In the genomic region with DNA sequence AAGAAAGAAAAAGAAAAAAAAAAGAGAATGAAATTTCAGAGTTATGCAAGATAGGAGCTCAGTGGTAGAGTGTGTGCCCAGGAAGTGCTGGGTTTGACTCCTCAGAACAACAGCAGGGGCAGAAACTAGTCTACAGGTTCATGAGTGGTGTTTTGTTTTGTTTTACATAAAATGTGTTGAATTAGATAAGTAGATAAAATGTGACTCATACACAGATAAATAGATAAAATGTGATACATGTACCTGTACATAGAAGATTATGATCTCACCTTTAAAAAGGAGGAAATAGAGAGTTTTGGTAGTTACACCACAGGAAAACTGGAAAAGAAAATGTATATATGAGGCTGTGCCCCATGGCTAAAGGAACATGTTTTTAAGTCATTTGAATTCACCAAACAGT, we compare ENCODE assay signal across 25 mouse cellular contexts.
"Had no signal": no experiment of that assay in that cellular context is flagged by ENCODE, and none has a peak within 500 bp of the region (broad histone marks: within the 10 kb centered on the region; RNA-seq: fewer than 3 reads in every experiment).

No protein-coding gene starts in this region.

- H3K27me3 ChIP-seq: heart, embryonic 12.5 days; hindbrain, embryonic 12.5 days; hindbrain, embryonic 15.5 days; kidney, embryonic 15.5 days; limb, embryonic 13.5 days; limb, embryonic 15.5 days had no signal

- DNase-seq: gastrocnemius, adult 2 months; gastrocnemius, postnatal 10 days; gastrocnemius, postnatal 25 days; heart, adult 18-20 months; heart, postnatal 10 days; heart, postnatal 4 days; kidney, adult 11 months; kidney, adult 2 months; kidney, adult 9 months; kidney, postnatal 14 days; kidney, postnatal 36 days; layer of hippocampus, adult 9-11 months; layer of hippocampus, postnatal 36 days; left cerebral cortex, postnatal 4 days had no signal

- H3K4me3 ChIP-seq: gastrocnemius, adult 2 months; heart, embryonic 10.5 days; heart, embryonic 12.5 days; hindbrain, embryonic 10.5 days; hindbrain, embryonic 12.5 days; hindbrain, embryonic 15.5 days; kidney, embryonic 15.5 days; limb, embryonic 13.5 days; limb, embryonic 15.5 days had no signal

- H3K4me2 ChIP-seq: hindbrain, embryonic 12.5 days; hindbrain, embryonic 15.5 days; kidney, embryonic 15.5 days; limb, embryonic 13.5 days; limb, embryonic 15.5 days had no signal

- H3K27ac ChIP-seq: gastrocnemius, adult 2 months; hindbrain, embryonic 10.5 days; hindbrain, embryonic 12.5 days; hindbrain, embryonic 15.5 days; hindbrain, postnatal 0 days; kidney, embryonic 15.5 days; kidney, postnatal 0 days; limb, embryonic 13.5 days; limb, embryonic 15.5 days had no signal

- H3K4me1 ChIP-seq: hindbrain, embryonic 10.5 days; hindbrain, embryonic 12.5 days; hindbrain, embryonic 15.5 days; kidney, embryonic 15.5 days; limb, embryonic 13.5 days; limb, embryonic 15.5 days had no signal

- H3K9me3 ChIP-seq: heart, embryonic 10.5 days; heart, embryonic 12.5 days; hindbrain, embryonic 10.5 days; hindbrain, embryonic 12.5 days; hindbrain, embryonic 15.5 days; kidney, embryonic 15.5 days; limb, embryonic 13.5 days; limb, embryonic 15.5 days had no signal

- ATAC-seq: hindbrain, postnatal 0 days; intestine, embryonic 16.5 days had no signal

- H3K9ac ChIP-seq: heart, embryonic 12.5 days; hindbrain, embryonic 12.5 days; hindbrain, embryonic 15.5 days; kidney, embryonic 15.5 days; limb, embryonic 13.5 days; limb, embryonic 15.5 days had no signal
